Mouse (Mus musculus) midbrain, embryonic 16.5 days (tissue): ENCODE measurements around the gene Trappc12. TPM values are rescaled to one million over a fixed set of nuclear protein-coding genes. Genes with fewer than 3 reads are reported as not detected.

Experiments
- ATAC-seq: fragments of 200-750 bp; cut with Nextera tagmentation; 2 replicates; pipeline ENCODE4 v1.8.0; 2017; ENCODE audit warnings: moderate TSS enrichment
- H3K27ac ChIP-seq: fragments of 300-500 bp; sonication (generic); 2 replicates; pipeline ENCODE4 v1.5.1; 2014; ENCODE audit warnings: mild to moderate bottlenecking, low read length, mixed read lengths
- H3K27me3 ChIP-seq: fragments of 300-500 bp; sonication (generic); 2 replicates; pipeline ENCODE4 v1.6.1; 2014; ENCODE audit warnings: low read depth, low read length, mixed read lengths; ENCODE audit not compliant: control insufficient read depth, insufficient read depth
- H3K36me3 ChIP-seq: fragments of 300-500 bp; sonication (generic); 2 replicates; pipeline ENCODE4 v1.6.1; 2014; ENCODE audit warnings: mild to moderate bottlenecking, low read length, moderate library complexity, mixed read lengths; ENCODE audit not compliant: control insufficient read depth, insufficient read depth
- H3K4me1 ChIP-seq: fragments of 300-500 bp; sonication (generic); 2 replicates; pipeline ENCODE4 v1.6.1; 2014; ENCODE audit warnings: mild to moderate bottlenecking, low read length, mixed read lengths; ENCODE audit not compliant: control insufficient read depth, insufficient read depth
- H3K4me2 ChIP-seq: fragments of 300-500 bp; sonication (generic); 2 replicates; pipeline ENCODE4 v1.6.1; 2014; ENCODE audit warnings: mild to moderate bottlenecking, low read length, mixed read lengths
- H3K4me3 ChIP-seq: fragments of 300-500 bp; sonication (generic); 2 replicates; pipeline ENCODE4 v1.5.1; 2014; ENCODE audit warnings: low read depth, mild to moderate bottlenecking, low read length, moderate library complexity, mixed read lengths
- H3K9ac ChIP-seq: fragments of 300-500 bp; sonication (generic); 2 replicates; pipeline ENCODE4 v1.6.1; 2014; ENCODE audit warnings: low read depth, low read length, mixed read lengths
- H3K9me3 ChIP-seq: fragments of 300-500 bp; sonication (generic); replicated peaks from 2 replicates; pipeline ENCODE4 v1.6.1; 2014; ENCODE audit warnings: mild to moderate bottlenecking, low read length, mixed read lengths; ENCODE audit not compliant: control insufficient read depth, poor library complexity, severe bottlenecking
- WGBS: fragments of 180-500 bp; shearing (Covaris S2); extraction: QIAGEN DNeasy Blood & Tissue Kit; methylation state at CpG from one replicate; pipeline ENCODE4 v1.1.7; 2014; 5-methylcytosine and 5-hydroxymethylcytosine counted together
- polyA plus RNA-seq: library from polyadenylated mRNA; unstranded; fragments of >200 nt; fragmentation: Nextera tagmentation; extraction: Ambion mirVana; gene quantifications from 2 replicates; pipeline ENCODE4 v1.2.1, GENCODE M21; 2015

Trappc12 gene
- polyA plus RNA-seq, 1 experiment from 2014 or later = 43.6 TPM

GRCm38 (mm10) chr12:28718106-28718505, 32.2 kb downstream of the Trappc12 start:
- no peak overlapping the region for H3K4me3 ChIP-seq
- H3K9me3 ChIP-seq = no peaks in the 10 kb centered on the region
- no peak overlapping the region for H3K9ac ChIP-seq
- H3K4me1 ChIP-seq = no peaks in the 10 kb centered on the region
- H3K36me3 ChIP-seq = peaks cover 16% of the 10 kb centered on the region
- ATAC-seq = no peak
- no peak overlapping the region for H3K27ac ChIP-seq
- 96% methylated on average over 2 of the region's 2 CpGs for WGBS
- no peak overlapping the region for H3K4me2 ChIP-seq
- no peaks in the 10 kb centered on the region for H3K27me3 ChIP-seq

- H3K27me3 ChIP-seq = no peaks in the 10 kb centered on the region
Measured at GRCm38 (mm10) chr12:28717066-28717465, 33.2 kb downstream of the Trappc12 start.

DNA sequence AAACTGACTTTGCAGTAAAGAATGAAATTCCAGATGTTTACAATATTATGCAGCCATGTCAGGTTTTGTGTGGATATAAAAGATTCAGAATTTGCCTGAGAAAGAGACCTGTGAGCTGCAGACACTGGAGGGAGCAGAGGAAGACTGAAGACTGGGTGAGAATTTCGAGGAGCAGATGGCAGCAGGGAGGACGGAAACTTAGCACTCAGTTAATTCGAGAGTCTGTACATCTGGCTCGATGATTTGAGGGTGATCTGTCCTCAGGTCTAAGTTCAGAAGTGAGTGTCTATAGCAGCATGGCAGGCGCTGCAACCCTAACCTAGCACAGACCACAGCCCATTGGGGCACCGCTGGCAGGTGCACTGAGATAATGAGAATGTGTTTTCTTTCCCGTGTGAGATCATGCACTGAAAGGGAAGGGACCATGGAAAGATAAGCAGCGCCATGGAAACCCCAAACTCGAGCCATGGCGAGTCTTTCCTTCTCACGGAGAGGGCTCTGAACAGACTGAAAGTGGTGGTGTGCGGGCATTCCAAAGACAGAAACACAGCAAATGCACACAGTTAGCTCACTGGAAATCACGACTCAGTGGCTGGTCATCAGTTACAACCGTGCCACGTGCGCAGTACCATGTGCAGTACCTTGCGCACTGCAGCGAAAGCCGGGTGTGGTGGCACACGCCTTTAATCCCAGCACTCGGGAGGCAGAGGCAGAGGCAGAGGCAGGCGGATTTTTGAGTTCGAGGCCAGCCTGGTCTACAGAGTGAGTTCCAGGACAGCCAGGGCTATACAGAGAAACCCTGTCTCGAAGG, 35.2 kb downstream of the Trappc12 start:
- 85% methylated on average over 24 of the region's 24 CpGs for WGBS
- Histone ChIP-seq H3K36me3 (peaks cover 4% of the 10 kb centered on the region), H3K4me1 (no peaks in the 10 kb centered on the region), H3K27me3 (no peaks in the 10 kb centered on the region), H3K27ac (no peak overlapping the region), H3K9ac (no peak overlapping the region), H3K9me3 (no peaks in the 10 kb centered on the region), H3K4me2 (no peak overlapping the region), H3K4me3 (no peak overlapping the region)
- no peak for ATAC-seq

More at GRCm38 (mm10) chr12:28717066-28717465, 33.2 kb downstream of the Trappc12 start:
- Histone ChIP-seq H3K4me1 (no peaks in the 10 kb centered on the region), H3K4me2 (no peak overlapping the region), H3K4me3 (no peak overlapping the region), H3K9ac (no peak overlapping the region), H3K36me3 (peaks cover 16% of the 10 kb centered on the region), H3K27ac (no peak overlapping the region), H3K9me3 (no peaks in the 10 kb centered on the region)
- 66% methylated on average over 2 of the region's 2 CpGs for WGBS
- ATAC-seq = no peak

DNA sequence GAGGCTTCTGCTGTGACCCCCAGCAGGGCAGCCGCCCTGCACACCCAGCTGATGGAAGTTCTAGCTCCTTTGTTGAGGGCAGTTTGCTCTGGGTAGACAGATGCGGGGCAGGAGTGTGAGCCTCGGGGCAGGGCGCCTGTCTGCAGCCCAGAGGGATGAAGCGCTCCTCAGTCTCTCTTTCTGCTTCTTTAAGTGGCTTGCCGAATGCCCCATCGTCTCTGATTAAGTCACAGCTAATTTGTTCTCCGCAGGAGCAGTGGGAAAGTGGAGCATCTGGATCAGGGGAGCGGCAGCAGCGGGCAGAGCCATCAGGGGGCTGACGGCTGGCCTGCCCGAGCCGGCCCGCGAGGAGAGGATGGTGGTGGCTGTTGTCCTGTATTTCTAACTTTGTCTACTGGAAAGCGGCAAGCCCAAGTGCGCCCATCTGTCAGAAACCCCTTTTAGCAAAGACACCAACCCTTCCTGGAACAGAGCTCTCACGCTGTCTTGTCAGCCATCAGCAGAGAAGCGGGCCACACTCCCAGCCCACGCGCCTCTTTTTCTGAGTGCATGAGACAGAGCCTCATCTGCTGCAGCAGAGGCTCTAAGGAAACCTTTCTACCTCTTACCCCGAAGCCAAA, 39.6 kb downstream of the Trappc12 start:
- ATAC-seq = no peak
- no peaks in the 10 kb centered on the region for H3K4me1 ChIP-seq
- WGBS = 70% methylated on average over 22 of the region's 22 CpGs
- H3K4me3 ChIP-seq = no peak overlapping the region
- H3K4me2 ChIP-seq = no peak overlapping the region
- no peaks in the 10 kb centered on the region for H3K9me3 ChIP-seq
- H3K9ac ChIP-seq = no peak overlapping the region
- H3K27ac ChIP-seq = no peak overlapping the region
- H3K27me3 ChIP-seq = no peaks in the 10 kb centered on the region
- peaks cover 4% of the 10 kb centered on the region for H3K36me3 ChIP-seq

- H3K27me3 ChIP-seq = no peaks in the 10 kb centered on the region
- peaks cover 7% of the 10 kb centered on the region for H3K4me1 ChIP-seq
- no peaks in the 10 kb centered on the region for H3K9me3 ChIP-seq
- no peak overlapping the region for H3K4me3 ChIP-seq
- WGBS = 91% methylated on average over 4 of the region's 4 CpGs
- ATAC-seq = no peak
- no peak overlapping the region for H3K9ac ChIP-seq
- no peak overlapping the region for H3K4me2 ChIP-seq
- peaks cover 4% of the 10 kb centered on the region for H3K36me3 ChIP-seq
- H3K27ac ChIP-seq = no peak overlapping the region
Measured at GRCm38 (mm10) chr12:28708154-28708553, 42.1 kb downstream of the Trappc12 start.

GRCm38 (mm10) chr12:28705204-28705603, 45.1 kb downstream of the Trappc12 start:
- H3K9me3 ChIP-seq = no peaks in the 10 kb centered on the region
- 89% methylated on average over 6 of the region's 6 CpGs for WGBS
- H3K4me2 ChIP-seq = no peak overlapping the region
- peaks cover 15% of the 10 kb centered on the region for H3K4me1 ChIP-seq
- peaks cover 4% of the 10 kb centered on the region for H3K36me3 ChIP-seq
- no peak overlapping the region for H3K27ac ChIP-seq
- no peak for ATAC-seq
- no peak overlapping the region for H3K9ac ChIP-seq
- H3K4me3 ChIP-seq = no peak overlapping the region
- H3K27me3 ChIP-seq = no peaks in the 10 kb centered on the region

DNA sequence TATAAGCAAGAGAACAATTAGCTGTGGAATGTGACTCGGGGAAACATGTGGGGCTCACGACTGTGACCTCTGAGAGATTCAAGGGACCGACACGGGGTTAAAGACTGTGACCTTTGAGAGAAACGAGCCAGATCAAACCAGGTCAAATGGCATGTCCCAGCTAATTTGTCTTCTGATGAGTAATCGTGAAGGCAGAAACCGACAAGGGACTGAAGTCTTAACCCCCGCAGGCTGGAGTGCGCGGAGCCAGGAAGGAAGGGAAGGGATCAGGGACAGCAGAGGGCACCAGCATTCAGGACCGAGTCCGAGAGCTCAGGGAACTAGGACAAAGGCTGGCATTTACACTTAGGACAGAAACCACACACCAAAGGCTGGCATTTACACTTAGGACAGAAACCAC, 45.9 kb downstream of the Trappc12 start:
- H3K4me3 ChIP-seq = no peak overlapping the region
- no peak overlapping the region for H3K4me2 ChIP-seq
- H3K9ac ChIP-seq = 0 out of 2 replicates have a peak overlapping the region, but pooled peaks have one; percentile 23
- peaks cover 21% of the 10 kb centered on the region for H3K4me1 ChIP-seq
- H3K27ac ChIP-seq = no peak overlapping the region
- no peaks in the 10 kb centered on the region for H3K27me3 ChIP-seq
- 11% methylated on average over 12 of the region's 12 CpGs for WGBS
- no peak for ATAC-seq
- H3K36me3 ChIP-seq = no peaks in the 10 kb centered on the region
- H3K9me3 ChIP-seq = no peaks in the 10 kb centered on the region

DNA sequence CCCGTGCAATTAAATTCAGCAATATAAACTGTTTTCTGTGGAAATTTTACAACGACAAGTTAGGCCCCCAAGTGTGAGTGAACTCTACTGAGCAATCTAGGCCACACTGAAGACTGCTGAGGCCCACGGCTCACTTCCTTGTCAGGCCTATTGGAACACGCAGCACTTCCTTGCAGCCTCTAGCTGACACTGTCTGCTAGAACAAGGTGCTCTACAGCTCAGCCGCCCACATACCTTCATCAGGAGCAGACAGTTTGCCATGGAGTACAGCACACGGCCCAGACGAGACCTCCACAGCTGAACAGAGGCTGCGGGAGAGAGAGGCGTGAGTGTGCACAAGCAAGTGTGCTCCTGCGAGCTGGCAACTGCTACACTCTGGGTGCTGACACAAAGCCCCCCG, 49.0 kb downstream of the Trappc12 start:
- ATAC-seq = no peak

DNA sequence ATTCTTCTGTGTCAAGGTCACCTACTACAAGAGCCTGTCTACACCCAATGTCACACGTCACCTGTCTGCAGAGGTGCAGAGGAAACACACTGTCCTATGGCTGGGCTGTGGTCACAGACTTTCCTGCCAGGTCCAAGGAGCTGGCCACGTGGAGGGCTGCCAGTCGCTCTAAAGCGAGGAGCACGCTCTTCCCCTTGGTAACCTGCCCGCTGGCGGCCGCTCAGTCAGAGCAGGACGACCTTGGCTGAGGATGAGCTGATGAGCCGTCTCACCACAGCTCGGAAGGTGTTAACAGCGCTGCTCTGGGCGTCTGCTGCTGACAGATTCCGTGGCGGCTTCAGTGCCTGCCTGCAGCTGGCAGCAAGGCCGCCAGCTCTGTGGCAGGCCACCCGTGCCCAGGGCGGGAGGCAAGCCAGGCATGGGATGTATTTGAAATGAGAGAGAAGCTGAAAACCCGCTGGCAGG, 49.7 kb downstream of the Trappc12 start:
- Histone ChIP-seq H3K4me1 (peaks cover 25% of the 10 kb centered on the region), H3K36me3 (no peaks in the 10 kb centered on the region), H3K9me3 (no peaks in the 10 kb centered on the region), H3K4me2 (no peak overlapping the region), H3K4me3 (no peak overlapping the region), H3K27ac (peak overlapping the region; percentile 92), H3K9ac (peak overlapping the region; percentile 54), H3K27me3 (no peaks in the 10 kb centered on the region)
- peak; percentile 61 for ATAC-seq
- 60% methylated on average over 19 of the region's 19 CpGs for WGBS

More for the DNA sequence above, 49.0 kb downstream of the Trappc12 start:
- peaks cover 25% of the 10 kb centered on the region for H3K4me1 ChIP-seq
- H3K9ac ChIP-seq = no peak overlapping the region
- H3K4me3 ChIP-seq = no peak overlapping the region
- no peaks in the 10 kb centered on the region for H3K9me3 ChIP-seq
- 89% methylated on average over 11 of the region's 11 CpGs for WGBS
- H3K27me3 ChIP-seq = no peaks in the 10 kb centered on the region
- H3K27ac ChIP-seq = peak overlapping the region; percentile 92
- H3K4me2 ChIP-seq = no peak overlapping the region
- H3K36me3 ChIP-seq = no peaks in the 10 kb centered on the region
